Mouse (Mus musculus) retina, postnatal 7 days (tissue): ENCODE measurements around the gene Gad2.

Experiments
- DNase-seq: peaks from one replicate; pipeline ENCODE4 v3.0.0-alpha.2; 2012; ENCODE audit warnings: low read depth, low spot score

Gad2 gene

DNA sequence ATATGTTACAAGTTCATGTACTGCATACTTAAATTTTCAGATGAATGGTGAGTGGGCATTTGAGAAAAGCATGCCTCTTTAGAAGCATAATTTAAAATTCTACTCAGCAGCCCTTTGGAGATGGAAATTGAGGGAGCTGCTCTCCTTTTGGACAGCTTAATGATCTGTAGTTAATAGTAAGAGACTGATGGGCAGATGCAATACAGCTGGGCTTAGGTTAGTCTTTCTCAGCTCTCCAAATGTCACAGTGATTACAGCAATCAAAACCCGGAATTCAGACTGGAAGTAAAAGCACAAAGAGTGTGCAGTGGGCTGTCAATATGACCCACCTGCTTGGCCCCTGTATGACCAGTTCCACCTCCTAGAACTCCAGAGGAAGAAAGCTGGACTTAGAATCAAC lies 24.1 kb downstream of the Gad2 start:
- DNase-seq, result no peak

DNA sequence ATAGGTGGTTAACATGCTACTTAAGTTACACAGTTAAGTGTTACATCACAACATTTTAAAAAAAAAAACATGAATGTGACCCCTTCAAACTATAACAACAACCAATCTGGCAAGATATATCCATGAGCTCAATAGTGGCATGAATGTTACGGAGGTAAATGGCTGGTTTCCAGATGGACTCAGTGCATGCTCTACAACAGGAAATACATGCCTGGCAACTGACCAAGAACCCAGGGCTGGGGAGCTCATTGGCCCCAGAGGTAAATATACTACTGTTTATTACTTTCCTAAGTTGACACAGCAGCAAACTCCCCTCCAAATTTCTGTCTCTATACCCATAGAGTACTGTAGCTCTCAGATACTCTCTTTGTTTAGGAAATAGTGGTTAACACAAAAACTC lies 26.4 kb downstream of the Gad2 start:
- DNase-seq, result no peak

DNA sequence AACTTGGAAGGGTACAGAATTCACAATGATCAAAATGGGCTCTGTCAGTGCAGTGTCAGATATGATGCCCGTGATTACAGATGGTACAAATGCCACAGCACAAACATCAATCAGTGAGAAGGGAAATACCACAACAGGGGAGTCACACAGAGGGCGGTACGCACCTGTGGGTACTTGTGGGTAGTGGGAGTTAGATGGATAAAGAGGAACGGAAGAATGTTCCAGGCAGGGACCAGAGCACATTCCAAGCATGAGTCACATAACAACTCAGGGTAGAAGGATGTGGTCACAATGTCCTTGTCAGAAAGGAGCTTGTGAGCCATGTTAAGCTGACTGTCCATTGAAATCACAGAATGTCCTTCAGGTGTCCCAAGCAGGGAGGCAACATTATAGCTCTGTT lies 29.8 kb downstream of the Gad2 start:
- DNase-seq, result no peak

DNA sequence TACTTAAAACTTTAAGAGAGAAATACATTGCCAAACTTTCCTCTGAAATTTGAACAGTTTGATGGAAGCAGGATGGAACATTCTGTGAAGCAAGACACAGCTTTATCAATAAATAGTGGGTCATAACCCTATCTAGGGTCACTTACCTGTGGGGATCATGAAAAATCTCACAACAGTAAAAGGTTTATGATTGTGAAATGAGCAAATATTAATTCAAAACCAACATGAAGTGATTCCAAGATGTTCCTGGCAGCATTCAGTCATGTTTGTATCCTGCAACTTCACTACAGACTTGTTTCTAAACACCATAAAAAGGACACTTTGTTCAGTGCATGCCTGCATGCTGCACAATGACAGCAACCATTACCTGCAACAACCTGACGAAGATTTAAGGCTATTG lies 41.7 kb downstream of the Gad2 start:
- DNase-seq, result no peak

DNA sequence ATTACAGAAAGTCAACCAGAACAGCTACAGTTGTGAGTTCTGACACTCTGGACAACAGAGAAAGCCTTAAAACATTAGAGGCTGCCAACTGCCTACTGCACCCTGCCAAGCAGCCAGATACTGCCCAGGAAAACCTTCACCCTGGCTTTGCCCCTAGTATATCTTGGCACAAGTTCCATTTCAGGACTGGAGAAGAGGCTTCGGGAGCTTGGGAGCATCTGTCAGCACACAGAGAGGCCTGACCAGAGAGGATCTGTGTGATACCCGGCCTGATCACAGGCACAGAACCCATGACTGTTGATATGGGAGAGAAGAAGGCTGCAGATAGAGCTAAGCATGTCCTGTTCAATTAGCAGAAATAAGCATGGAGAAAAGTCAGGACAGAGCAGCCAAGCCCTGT lies 48.4 kb downstream of the Gad2 start:
- DNase-seq, result no peak

DNA sequence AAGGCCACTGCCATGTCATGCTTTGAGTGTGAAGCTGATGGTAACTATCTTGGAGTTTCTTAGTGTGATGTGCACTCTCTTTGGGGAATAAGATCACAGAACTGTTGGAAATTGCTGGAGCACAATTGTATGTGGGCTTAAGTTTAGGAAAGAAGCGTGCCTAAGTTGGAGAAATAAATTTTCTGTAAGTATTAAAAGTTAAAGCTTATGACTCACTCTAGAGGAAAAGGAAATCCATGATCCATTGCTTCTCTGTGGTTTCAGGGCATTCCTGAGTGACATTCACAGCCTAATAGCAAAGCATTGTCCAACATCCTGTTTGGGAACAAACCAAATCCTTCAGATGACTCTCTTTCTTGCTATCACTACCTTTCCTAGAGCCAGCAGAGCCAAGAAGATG lies 49.3 kb downstream of the Gad2 start:
- no peak for DNase-seq

DNA sequence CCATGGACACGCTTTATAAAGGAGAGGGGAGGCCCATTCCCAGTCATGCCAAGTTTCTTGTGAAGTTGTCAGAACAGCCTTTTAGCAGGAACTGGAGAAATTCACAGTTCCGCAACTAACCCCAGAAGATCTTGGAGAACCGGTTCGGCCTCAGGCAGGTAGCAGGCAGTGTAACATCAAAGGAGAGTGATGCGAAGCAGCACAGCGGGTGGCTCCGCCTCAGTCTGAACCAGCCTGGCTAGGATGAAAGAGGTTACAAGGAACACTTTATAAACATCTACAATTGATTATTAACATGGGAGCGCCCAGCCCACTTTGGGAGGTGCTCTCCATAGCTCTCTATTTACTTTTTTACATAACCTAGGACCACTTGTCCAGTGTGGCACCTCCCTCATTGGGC lies 55.1 kb downstream of the Gad2 start:
- no peak for DNase-seq

DNA sequence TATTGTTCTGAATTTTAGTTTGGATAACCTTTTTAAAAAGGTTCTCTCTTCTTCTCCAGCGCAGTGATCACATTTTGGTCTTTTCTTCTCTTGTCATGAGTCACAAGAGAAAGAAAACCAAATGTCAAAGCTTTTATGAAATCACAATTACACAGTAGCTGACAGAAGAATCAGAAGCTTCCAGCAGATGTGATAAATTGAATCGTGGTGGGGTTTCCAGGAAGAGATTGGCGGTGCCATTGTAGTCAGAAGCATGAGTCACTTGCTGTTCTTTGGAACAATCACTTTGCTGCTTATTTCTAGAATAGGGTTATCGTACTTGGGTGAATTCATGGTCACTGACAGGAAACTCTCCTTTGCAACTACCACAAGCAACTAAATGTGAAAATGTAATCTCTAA lies 57.9 kb downstream of the Gad2 start:
- no peak for DNase-seq

DNA sequence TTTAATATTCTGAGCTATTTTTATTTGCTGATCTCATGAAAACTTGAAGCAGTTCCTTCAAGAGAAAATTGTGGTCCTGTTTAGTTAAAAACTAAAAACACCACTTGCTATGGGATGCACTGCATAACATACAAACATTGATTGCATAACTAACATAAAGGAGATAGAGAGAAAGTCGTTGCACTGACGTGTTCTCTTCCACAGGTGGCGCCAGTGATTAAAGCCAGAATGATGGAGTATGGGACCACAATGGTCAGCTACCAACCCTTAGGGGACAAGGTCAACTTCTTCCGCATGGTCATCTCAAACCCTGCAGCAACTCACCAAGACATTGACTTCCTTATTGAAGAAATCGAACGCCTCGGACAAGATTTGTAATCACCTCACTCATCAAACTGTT lies 68.0 kb downstream of the Gad2 start:
- DNase-seq, result no peak

DNA sequence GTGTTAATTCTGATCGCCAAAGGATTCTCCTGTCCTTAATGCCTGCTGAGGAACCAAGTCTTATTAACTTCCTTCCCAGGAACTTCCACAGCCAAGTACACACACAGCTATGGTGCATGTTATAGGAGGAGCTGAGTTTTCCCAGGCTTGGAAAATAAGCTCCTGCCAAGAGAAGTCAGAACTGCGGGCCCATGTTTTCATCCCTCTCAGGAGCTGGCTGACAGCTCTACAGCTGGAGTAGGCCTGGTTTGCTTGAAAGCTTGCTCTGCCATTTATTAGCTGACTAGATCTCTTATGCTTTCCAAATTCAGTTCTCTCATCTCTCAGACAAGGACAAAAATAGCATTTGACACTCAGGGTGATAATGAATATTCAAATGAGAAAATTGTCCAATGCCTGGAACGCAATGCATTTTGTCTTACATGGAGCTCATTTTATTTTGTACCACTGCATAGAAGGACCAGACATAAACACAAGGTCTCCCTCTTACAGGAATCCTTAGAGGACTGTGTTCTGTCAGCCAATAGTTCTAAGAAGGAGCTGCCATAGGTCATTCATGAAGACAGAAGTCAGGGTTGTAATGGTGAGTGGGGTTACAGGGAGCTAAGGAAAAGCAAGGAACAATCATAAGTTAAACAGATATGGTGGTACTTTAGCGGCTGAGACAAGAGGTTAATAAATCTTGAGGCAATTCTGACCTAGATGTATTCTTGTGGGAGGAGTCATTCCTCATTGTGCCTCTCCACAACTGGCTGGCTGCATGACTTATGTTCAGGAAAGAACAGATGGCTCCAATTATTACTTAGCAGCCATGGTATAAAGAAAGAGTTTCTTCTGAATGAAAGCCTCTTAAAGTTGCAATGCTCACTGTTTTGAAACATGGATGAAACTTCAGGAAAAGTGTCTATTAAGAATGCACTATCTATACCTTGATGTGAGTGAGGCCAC lies 83.0 kb downstream of the Gad2 start:
- no peak for DNase-seq

DNA sequence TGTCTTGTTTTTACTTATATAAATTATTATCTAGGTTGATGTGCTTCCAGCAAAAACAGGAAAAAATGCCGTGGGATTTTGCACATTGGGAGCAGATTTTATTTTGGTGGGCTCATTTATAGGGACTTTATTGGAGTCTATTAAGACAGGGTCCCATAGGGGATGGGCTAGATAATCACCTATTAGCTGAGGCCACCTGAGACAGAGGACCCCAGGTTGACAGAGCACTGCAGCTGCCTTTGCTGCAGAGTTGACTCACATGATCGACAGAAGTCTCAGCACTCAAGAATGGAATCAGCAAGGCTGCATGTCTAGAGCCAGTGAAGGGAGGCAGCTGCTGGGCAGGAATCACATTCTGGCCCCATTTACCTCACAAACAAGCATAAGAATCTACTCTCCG lies 84.2 kb downstream of the Gad2 start:
- DNase-seq, result no peak

DNA sequence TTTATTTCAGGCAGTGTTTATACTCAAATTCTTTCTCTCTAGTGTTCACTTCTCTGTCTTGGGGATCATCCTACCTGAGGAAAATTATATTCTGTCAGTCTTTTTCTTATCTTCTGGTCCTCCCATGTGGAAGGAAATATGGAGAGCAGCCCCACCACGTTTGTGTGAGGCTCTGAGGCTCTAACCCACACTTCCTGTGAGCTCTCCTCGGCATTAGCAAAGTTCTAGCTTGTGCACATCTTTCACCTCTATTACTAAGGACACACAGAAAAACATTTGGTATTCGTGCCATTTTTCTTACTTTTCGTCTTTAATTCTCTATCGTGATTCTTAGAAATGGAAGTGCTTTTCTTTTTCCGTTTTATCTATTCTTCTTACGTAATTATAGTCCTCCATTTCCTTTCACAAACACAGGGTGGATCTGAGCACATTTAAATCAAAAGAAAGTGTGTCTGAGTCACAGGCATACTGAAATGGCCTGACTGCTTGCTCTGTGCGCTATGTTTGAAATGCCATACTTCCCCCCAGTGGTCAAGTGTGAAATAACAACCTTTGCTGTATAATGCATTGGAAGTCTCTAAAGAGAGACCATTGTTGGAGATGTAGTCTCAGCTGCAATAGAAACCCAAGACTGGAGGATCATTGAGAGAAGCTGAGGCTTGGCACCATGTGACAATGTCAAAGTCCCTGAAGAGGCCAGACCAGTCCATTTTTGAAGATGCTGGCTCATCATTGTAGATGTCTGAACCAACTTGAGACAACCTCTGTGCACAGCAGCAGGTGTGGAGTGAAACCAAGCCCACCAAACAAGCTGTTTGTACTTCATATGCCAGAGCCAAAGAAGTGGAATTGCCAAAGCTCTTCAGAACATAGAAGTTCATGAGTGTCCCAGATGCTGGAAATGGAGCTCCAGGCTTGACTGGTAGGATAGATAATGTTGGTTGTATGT lies 99.8 kb downstream of the Gad2 start:
- peak; percentile 57 for DNase-seq

DNA sequence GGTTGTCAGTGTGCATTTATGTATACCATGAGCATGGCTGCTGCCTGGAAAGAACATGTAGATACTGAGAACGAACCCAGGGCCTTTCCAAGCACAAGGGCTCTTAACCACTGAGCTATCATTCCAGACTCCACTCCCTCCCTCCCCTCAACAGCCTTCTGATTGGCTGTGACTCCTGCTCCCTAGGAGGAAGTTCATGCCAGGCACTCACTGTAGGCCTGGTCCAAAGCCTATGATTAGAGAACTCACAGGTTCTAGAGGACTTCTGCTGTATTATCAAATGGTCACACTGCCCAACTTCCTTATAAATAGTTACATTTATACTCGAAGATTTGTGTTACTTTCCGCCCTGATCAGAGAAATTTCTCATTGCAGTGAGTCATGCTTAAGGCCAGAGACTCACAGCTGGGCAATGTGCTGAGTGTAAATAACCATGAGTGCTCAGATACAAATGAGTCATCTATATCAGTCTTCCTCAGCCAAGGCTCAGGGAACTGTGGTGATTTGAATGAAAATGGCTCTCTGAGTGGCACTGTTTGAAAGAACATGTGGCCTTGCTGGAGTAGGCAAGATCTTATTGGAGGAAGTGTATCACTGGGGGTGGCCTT lies 102.0 kb downstream of the Gad2 start:
- DNase-seq, result no peak

DNA sequence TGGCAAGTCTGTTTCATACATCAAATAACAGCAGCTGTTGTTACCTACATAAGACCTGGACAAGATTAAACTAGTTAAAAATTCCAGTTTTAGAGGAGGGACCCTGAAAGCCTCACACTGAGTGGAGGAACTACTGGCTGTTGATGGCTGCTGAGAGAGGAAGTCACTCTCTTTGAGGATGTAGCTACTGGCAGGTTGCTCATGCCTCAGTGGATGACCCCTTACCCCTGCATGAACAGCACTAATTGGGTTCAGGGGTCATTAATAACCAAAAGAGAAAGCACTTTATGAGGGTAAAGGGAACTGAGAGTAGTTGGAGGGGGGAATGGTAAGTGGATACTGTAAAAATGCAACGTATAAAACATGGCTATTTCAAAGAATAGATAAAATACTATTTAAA lies 105.1 kb downstream of the Gad2 start:
- no peak for DNase-seq

DNA sequence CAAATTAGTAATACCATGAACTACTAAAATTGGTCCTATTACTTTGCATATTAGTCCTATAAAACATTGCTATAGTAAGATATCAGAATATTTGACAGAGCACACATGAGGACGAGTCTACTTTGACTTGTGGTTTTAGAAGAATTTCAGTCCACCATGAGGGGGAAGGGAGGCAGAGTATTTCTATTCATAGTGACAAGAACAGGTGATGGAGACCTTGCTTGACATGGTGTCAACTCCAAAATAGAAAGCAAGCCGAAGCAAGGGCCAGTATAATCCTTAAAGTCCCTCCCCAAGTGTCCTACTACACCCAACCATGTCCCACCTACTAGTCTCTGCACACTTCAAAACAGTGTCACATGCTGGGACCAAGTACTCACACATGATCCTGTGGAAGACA lies 114.1 kb downstream of the Gad2 start:
- no peak for DNase-seq

DNA sequence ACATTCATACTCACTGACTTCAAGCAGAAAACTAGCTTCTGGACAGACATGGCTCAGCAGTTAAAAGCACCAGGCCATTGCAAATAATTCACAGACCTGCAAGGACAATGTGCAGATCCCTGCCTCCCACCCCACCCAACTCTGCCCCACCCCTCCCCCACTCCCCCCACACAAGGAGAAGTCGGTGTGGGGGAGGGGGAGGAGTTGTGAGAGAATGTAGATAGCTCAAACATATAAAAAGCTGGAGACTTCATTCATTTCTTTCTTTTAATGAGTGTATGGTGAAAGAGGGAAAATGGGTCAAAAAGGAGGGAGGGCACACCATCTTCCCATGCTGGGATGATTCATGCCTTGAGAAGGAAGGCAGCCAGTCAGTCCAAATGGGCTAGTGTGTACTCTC lies 117.4 kb downstream of the Gad2 start:
- no peak for DNase-seq

DNA sequence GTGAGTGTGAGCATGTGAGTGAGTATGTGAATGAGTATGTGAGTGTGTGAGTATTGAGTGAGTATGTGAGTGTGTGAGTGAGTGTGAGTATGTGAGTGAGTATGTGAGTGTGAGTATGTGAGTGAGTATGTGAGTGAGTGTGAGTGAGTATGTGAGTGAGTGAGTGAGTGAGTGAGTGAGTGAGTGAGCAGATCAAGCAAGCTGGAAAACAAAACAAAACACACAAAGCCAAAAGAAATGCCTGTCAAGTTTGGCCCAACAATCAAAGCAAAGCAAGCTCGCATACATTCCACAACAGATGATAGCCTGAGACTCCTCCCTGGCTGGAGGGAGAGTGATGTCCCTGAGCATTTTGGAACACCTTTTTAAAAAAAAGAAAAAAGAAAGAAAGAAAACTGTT lies 118.4 kb downstream of the Gad2 start:
- no peak for DNase-seq

DNA sequence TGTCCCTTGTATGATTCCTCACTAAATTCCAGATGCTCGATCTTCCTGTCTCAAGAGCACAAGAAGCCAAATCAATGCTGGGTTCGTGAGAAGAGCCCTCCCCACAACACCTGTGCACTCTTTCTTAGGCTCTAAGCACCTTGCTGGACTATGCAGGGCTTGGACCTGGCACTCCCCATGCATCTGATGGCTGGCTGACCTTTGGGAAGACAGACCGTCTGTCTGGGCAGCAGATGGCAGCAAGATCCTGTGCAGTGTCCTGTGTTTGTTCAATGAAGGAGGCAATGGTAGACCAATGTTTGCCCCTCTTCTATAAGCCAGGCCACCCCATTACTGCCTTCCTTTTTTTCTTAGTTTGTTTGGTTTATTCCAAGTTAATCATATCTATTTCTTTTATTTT lies 119.2 kb downstream of the Gad2 start:
- no peak for DNase-seq
